ENCODE assay signal across 19 mouse cellular contexts in the genomic region with DNA sequence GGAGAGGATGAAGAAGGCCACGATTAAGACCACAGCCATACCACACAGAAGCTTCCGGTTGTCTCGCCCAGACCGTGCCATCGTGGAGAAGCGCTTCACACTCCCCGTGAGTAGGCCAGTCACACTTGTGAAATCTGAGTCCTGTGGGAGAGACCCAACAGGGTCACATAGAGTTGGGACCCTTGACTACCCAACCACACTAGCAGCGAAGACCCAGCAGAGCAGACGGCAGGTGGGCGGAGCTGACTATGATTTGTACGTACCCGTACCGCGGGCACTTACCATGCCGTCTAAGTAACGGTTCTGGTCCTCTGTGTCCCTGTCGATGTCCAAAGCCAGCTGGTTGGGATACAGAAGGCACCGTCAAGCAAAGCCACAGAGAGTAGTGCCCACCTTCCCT. TPM values are rescaled to one million over a fixed set of nuclear protein-coding genes. Genes with fewer than 3 reads are reported as not detected.
DNase-seq lines count a peak whose midpoint lies in the region; ATAC-seq and TF ChIP-seq lines count a peak whose summit lies in the region.
"Had no signal": no experiment of that assay in that cellular context is flagged by ENCODE, and none has a peak within 500 bp of the region (broad histone marks: within the 10 kb centered on the region; RNA-seq: fewer than 3 reads in every experiment).

No protein-coding gene starts in this region.

- H3K4me2 ChIP-seq in hindbrain, embryonic 16.5 days (ENCODE audit: low read length): no peak overlapping the region
- no peak overlapping the region for H3K4me2 ChIP-seq in limb, embryonic 15.5 days

- no peaks in the 10 kb centered on the region for H3K9me3 ChIP-seq in hindbrain, embryonic 10.5 days
- H3K9me3 ChIP-seq in hindbrain, embryonic 16.5 days (ENCODE audit: control insufficient read depth, low read length): no peaks in the 10 kb centered on the region
- no peaks in the 10 kb centered on the region for H3K9me3 ChIP-seq in limb, embryonic 15.5 days
- H3K9me3 ChIP-seq: lung, embryonic 15.5 days had no signal

- peaks cover 50% of the 10 kb centered on the region for H3K36me3 ChIP-seq in hindbrain, embryonic 10.5 days
- peaks cover 20% of the 10 kb centered on the region for H3K36me3 ChIP-seq in hindbrain, embryonic 16.5 days (ENCODE audit: control insufficient read depth, insufficient read depth, low read length)
- H3K36me3 ChIP-seq in testis, adult 2 months (ENCODE audit: control insufficient read depth, insufficient read depth, low read length): no peaks in the 10 kb centered on the region
- H3K36me3 ChIP-seq in limb, embryonic 15.5 days: peaks cover 44% of the 10 kb centered on the region

- no peak for ATAC-seq in hindbrain, embryonic 16.5 days
- no peak for ATAC-seq in limb, embryonic 15.5 days (ENCODE audit: insufficient number of reproducible peaks, low FRiP score, low TSS enrichment, low read depth)
- ATAC-seq: intestine, embryonic 16.5 days had no signal

- no peak overlapping the region for H3K27ac ChIP-seq in hindbrain, embryonic 10.5 days
- no peak overlapping the region for H3K27ac ChIP-seq in hindbrain, embryonic 16.5 days (ENCODE audit: low read depth, low read length)
- no peak overlapping the region for H3K27ac ChIP-seq in testis, adult 2 months (ENCODE audit: control insufficient read depth, insufficient read depth, low read depth, low read length)
- no peak overlapping the region for H3K27ac ChIP-seq in limb, embryonic 15.5 days
- H3K27ac ChIP-seq: lung, embryonic 15.5 days had no signal

- H3K9ac ChIP-seq in hindbrain, embryonic 16.5 days (ENCODE audit: low read depth, low read length): no peak overlapping the region
- H3K9ac ChIP-seq in limb, embryonic 15.5 days: no peak overlapping the region

- peak overlapping the region; percentile 74; the same call in 1 of the 2 replicates for H3K4me3 ChIP-seq in hindbrain, embryonic 10.5 days
- H3K4me3 ChIP-seq in hindbrain, embryonic 16.5 days (ENCODE audit: low read length): no peak overlapping the region
- H3K4me3 ChIP-seq in testis, adult 2 months (ENCODE audit: control insufficient read depth, low read depth, low read length): peak overlapping the region; percentile 97
- H3K4me3 ChIP-seq in limb, embryonic 15.5 days: peak overlapping the region; percentile 80; the same call in 1 of the 2 replicates

- no peak for TF ChIP-seq CTCF in testis, adult 2 months (IDR thresholded peaks at IDR 0.05; ENCODE audit: control insufficient read depth, insufficient read depth, insufficient replicate concordance, low read depth, low read length)

- DNase-seq in hindbrain, embryonic 10.5 days (ENCODE audit: low spot score): no peak
- no peak for DNase-seq in testis, postnatal 10 days (ENCODE audit: low spot score)
- DNase-seq in adrenal gland, adult 2 months: no peak
- DNase-seq in cerebellum, adult 8-10 months: no peak
- DNase-seq: adrenal gland, postnatal 10 days; retina, postnatal 1 day; spleen, adult 18-20 months had no signal

- WGBS in hindbrain, embryonic 10.5 days: 95% methylated on average over 18 of the region's 18 CpGs
- 95% methylated on average over 18 of the region's 18 CpGs for WGBS in hindbrain, embryonic 16.5 days
- WGBS in limb, embryonic 15.5 days: 93% methylated on average over 18 of the region's 18 CpGs

- no peak for TF ChIP-seq POLR2A in testis, adult 2 months (IDR thresholded peaks at IDR 0.05; ENCODE audit: control insufficient read depth, low read depth, low read length)

- peaks cover 30% of the 10 kb centered on the region for H3K4me1 ChIP-seq in hindbrain, embryonic 10.5 days (replicated peaks)
- H3K4me1 ChIP-seq in hindbrain, embryonic 16.5 days (ENCODE audit: control insufficient read depth, insufficient read depth, low read depth, low read length): peaks cover 27% of the 10 kb centered on the region
- H3K4me1 ChIP-seq in testis, adult 2 months (ENCODE audit: control insufficient read depth, insufficient read depth, low read length): peaks cover 16% of the 10 kb centered on the region
- peaks cover 29% of the 10 kb centered on the region for H3K4me1 ChIP-seq in limb, embryonic 15.5 days

- no peaks in the 10 kb centered on the region for H3K27me3 ChIP-seq in hindbrain, embryonic 10.5 days (ENCODE audit: insufficient read depth, poor library complexity, severe bottlenecking)
- no peaks in the 10 kb centered on the region for H3K27me3 ChIP-seq in hindbrain, embryonic 16.5 days (replicated peaks; ENCODE audit: control insufficient read depth, insufficient read depth, low read length)
- no peaks in the 10 kb centered on the region for H3K27me3 ChIP-seq in testis, adult 2 months (ENCODE audit: control insufficient read depth, insufficient read depth, low read length)
- H3K27me3 ChIP-seq in limb, embryonic 15.5 days: no peaks in the 10 kb centered on the region
- H3K27me3 ChIP-seq: CH12.LX; lung, embryonic 15.5 days had no signal

RNA-seq across cellular contexts. Expression of a gene that starts 1.6 kb away (rescaled TPM):
- polyA plus RNA-seq in hindbrain, embryonic 10.5 days (2016; fragmentation: Nextera tagmentation; extraction: Ambion mirVana): not detected in 2 replicates
- polyA plus RNA-seq in hindbrain, embryonic 16.5 days (2015; fragmentation: Nextera tagmentation; extraction: Ambion mirVana): 0.19 TPM in 1 of 2 replicates, not detected in the other
- polyA plus RNA-seq in testis, adult 2 months (2012; rRNA removed): not detected in 2 replicates
- not detected in 2 replicates for polyA plus RNA-seq in limb, embryonic 15.5 days (2015; fragmentation: Nextera tagmentation; extraction: Ambion mirVana)
- not detected for total RNA-seq in adrenal gland, adult 2 months (2021)
- 0.44 and 0.46 TPM in 2 replicates for polyA plus RNA-seq in adrenal gland, adult 2 months (2012; rRNA removed)
- total RNA-seq: CH12.LX; gastrocnemius, adult 8-10 months had no signal
- polyA plus RNA-seq: heart, postnatal 0 days; intestine, embryonic 16.5 days; large intestine, adult 2 months; lung, embryonic 15.5 days had no signal

RNA-seq across cellular contexts. Expression of a gene that starts 2.3 kb away (rescaled TPM):
- 67.0 and 81.7 TPM in 2 replicates for polyA plus RNA-seq in hindbrain, embryonic 10.5 days (2016; fragmentation: Nextera tagmentation; extraction: Ambion mirVana)
- 110 and 112 TPM in 2 replicates for polyA plus RNA-seq in hindbrain, embryonic 16.5 days (2015; fragmentation: Nextera tagmentation; extraction: Ambion mirVana)
- 33.7 and 34.5 TPM in 2 replicates for polyA plus RNA-seq in testis, adult 2 months (2012; rRNA removed)
- 85.7 and 90.6 TPM in 2 replicates for polyA plus RNA-seq in limb, embryonic 15.5 days (2015; fragmentation: Nextera tagmentation; extraction: Ambion mirVana)
- total RNA-seq in adrenal gland, adult 2 months (2021): 10 to 100 TPM; 60.4 to 66.4 TPM
- 93.7 and 102 TPM in 2 replicates for polyA plus RNA-seq in adrenal gland, adult 2 months (2012; rRNA removed)

RNA-seq across cellular contexts. Expression of a gene that starts 2.9 kb away (rescaled TPM):
- 20.9 and 28.8 TPM in 2 replicates for polyA plus RNA-seq in hindbrain, embryonic 10.5 days (2016; fragmentation: Nextera tagmentation; extraction: Ambion mirVana)
- 37.5 and 47.5 TPM in 2 replicates for polyA plus RNA-seq in hindbrain, embryonic 16.5 days (2015; fragmentation: Nextera tagmentation; extraction: Ambion mirVana)
- polyA plus RNA-seq in testis, adult 2 months (2012; rRNA removed): 20.8 and 22.9 TPM in 2 replicates
- polyA plus RNA-seq in limb, embryonic 15.5 days (2015; fragmentation: Nextera tagmentation; extraction: Ambion mirVana): 70.7 and 71.6 TPM in 2 replicates
- total RNA-seq in adrenal gland, adult 2 months (2021): 10 to 100 TPM; 32.0 to 34.7 TPM
- 18.0 and 20.2 TPM in 2 replicates for polyA plus RNA-seq in adrenal gland, adult 2 months (2012; rRNA removed)

RNA-seq across cellular contexts. Expression of a gene that starts 6.9 kb away (rescaled TPM):
- not detected in 2 replicates for polyA plus RNA-seq in hindbrain, embryonic 10.5 days (2016; fragmentation: Nextera tagmentation; extraction: Ambion mirVana)
- polyA plus RNA-seq in hindbrain, embryonic 16.5 days (2015; fragmentation: Nextera tagmentation; extraction: Ambion mirVana): 0.21 and 0.29 TPM in 2 replicates
- 539 and 573 TPM in 2 replicates for polyA plus RNA-seq in testis, adult 2 months (2012; rRNA removed)
- not detected in 2 replicates for polyA plus RNA-seq in limb, embryonic 15.5 days (2015; fragmentation: Nextera tagmentation; extraction: Ambion mirVana)
- total RNA-seq in adrenal gland, adult 2 months (2021): under 1 TPM in 1 of 2 experiments, not detected in 1; 0.26 TPM
- 3.0 and 4.4 TPM in 2 replicates for polyA plus RNA-seq in adrenal gland, adult 2 months (2012; rRNA removed)
- total RNA-seq: CH12.LX; common myeloid progenitor, adult 5-6 weeks; gastrocnemius, adult 8-10 months; left cerebral cortex, adult 18-20 months; megakaryocyte-erythroid progenitor cell, adult 5-6 weeks had no signal
- polyA plus RNA-seq: heart, postnatal 0 days; intestine, embryonic 16.5 days; large intestine, adult 2 months; lung, embryonic 15.5 days had no signal

RNA-seq across cellular contexts. Expression of a gene that starts 9.1 kb away (rescaled TPM):
- polyA plus RNA-seq in hindbrain, embryonic 10.5 days (2016; fragmentation: Nextera tagmentation; extraction: Ambion mirVana): not detected in 2 replicates
- polyA plus RNA-seq in hindbrain, embryonic 16.5 days (2015; fragmentation: Nextera tagmentation; extraction: Ambion mirVana): not detected in 2 replicates
- polyA plus RNA-seq in testis, adult 2 months (2012; rRNA removed): not detected in 2 replicates
- polyA plus RNA-seq in limb, embryonic 15.5 days (2015; fragmentation: Nextera tagmentation; extraction: Ambion mirVana): not detected in 2 replicates
- total RNA-seq in adrenal gland, adult 2 months (2021): not detected
- polyA plus RNA-seq in adrenal gland, adult 2 months (2012; rRNA removed): not detected in 2 replicates
- total RNA-seq: CH12.LX; common myeloid progenitor, adult 5-6 weeks; gastrocnemius, adult 8-10 months; left cerebral cortex, adult 18-20 months; megakaryocyte-erythroid progenitor cell, adult 5-6 weeks had no signal
- polyA plus RNA-seq: intestine, embryonic 16.5 days; large intestine, adult 2 months; lung, embryonic 15.5 days had no signal
